Mouse (Mus musculus) cerebellum, postnatal 25 days (tissue): Measurements from ENCODE around the gene Ubp1.

Source experiments
- DNase-seq, 2 experiments: peaks; one replicate each; pipeline ENCODE4 v3.0.0; 2021; ENCODE audit warnings: mixed read lengths in 2 of 2

Gene Ubp1

GRCm38 (mm10) chr9:113930534-113931374 is at the start of gene Ubp1:
Gene Ubp1 (plus strand): TSS chr9:113930934.
- peak; percentile 96 for DNase-seq

- DNase-seq, result no peak
Measured at GRCm38 (mm10) chr9:113894903-113895302, 35.8 kb upstream of the Ubp1 start.

GRCm38 (mm10) chr9:113903136-113903535 is 27.6 kb upstream of the Ubp1 start:
- peak in 1 of 2 experiments; percentile 18 for DNase-seq

GRCm38 (mm10) chr9:113904315-113904714 is 26.4 kb upstream of the Ubp1 start:
- DNase-seq, result peak in 1 of 2 experiments; percentile 35

GRCm38 (mm10) chr9:113915789-113916188 is 14.9 kb upstream of the Ubp1 start:
- DNase-seq, result no peak

- DNase-seq, result no peak
Measured at GRCm38 (mm10) chr9:113922677-113923076, 8.1 kb upstream of the Ubp1 start.

GRCm38 (mm10) chr9:113924883-113925282 is 5.9 kb upstream of the Ubp1 start:
- no peak for DNase-seq

GRCm38 (mm10) chr9:113928591-113928990 is 2.1 kb upstream of the Ubp1 start:
- DNase-seq, result no peak

- no peak for DNase-seq
Measured at GRCm38 (mm10) chr9:113929676-113930075, 1.1 kb upstream of the Ubp1 start.

GRCm38 (mm10) chr9:113931375-113932099 is 803 bp downstream of the Ubp1 start:
- peak; percentile 58 to 63 for DNase-seq

GRCm38 (mm10) chr9:113932100-113932470 is 1.4 kb downstream of the Ubp1 start:
- peak in 1 of 2 experiments; percentile 17 for DNase-seq

GRCm38 (mm10) chr9:113932501-113932900 is 1.8 kb downstream of the Ubp1 start:
- no peak for DNase-seq

GRCm38 (mm10) chr9:113935638-113936037 is 4.9 kb downstream of the Ubp1 start:
- no peak for DNase-seq

GRCm38 (mm10) chr9:113939063-113939850 is 8.5 kb downstream of the Ubp1 start:
- DNase-seq, result peak; percentile 56 to 61

GRCm38 (mm10) chr9:113941103-113941805 is 10.5 kb downstream of the Ubp1 start:
- no peak for DNase-seq

- no peak for DNase-seq
Measured at GRCm38 (mm10) chr9:113943372-113943771, 12.6 kb downstream of the Ubp1 start.

- DNase-seq, result no peak
Measured at GRCm38 (mm10) chr9:113947216-113947615, 16.5 kb downstream of the Ubp1 start.

GRCm38 (mm10) chr9:113957777-113958176 is 27.0 kb downstream of the Ubp1 start:
- no peak for DNase-seq

- DNase-seq, result no peak
Measured at GRCm38 (mm10) chr9:113963718-113964117, 33.0 kb downstream of the Ubp1 start.

GRCm38 (mm10) chr9:113964415-113964814 is 33.7 kb downstream of the Ubp1 start:
- DNase-seq, result no peak

- DNase-seq, result no peak
Measured at GRCm38 (mm10) chr9:113966838-113967237, 36.1 kb downstream of the Ubp1 start.

- DNase-seq, result no peak
Measured at GRCm38 (mm10) chr9:113968967-113969366, 38.2 kb downstream of the Ubp1 start.
